Mouse (Mus musculus) urinary bladder, adult 2 months (tissue): Measurements from ENCODE around the gene Wwox. TPM values are rescaled to one million over a fixed set of nuclear protein-coding genes. Genes with fewer than 3 reads are reported as not detected.

Experiments used
- DNase-seq: peaks from one replicate; pipeline ENCODE4 v3.0.0; 2022; ENCODE audit warnings: low spot score
- polyA plus RNA-seq: library from polyadenylated mRNA; depleted of rRNA; stranded (reverse); fragments of >200 nt; gene quantifications from 2 replicates; pipeline ENCODE4 v1.2.3, GENCODE M21; 2012

Wwox gene
- polyA plus RNA-seq, 1 experiment = 7.9 TPM

- no peak for DNase-seq
These were observed 570.7 kb downstream of the Wwox start for GRCm38 (mm10) chr8:115009897-115010768.

GRCm38 (mm10) chr8:115010769-115011073 is 571.3 kb downstream of the Wwox start:
- DNase-seq = no peak

- DNase-seq = no peak
These were observed 580.2 kb downstream of the Wwox start for GRCm38 (mm10) chr8:115019661-115020060.

GRCm38 (mm10) chr8:115021731-115022130 is 582.3 kb downstream of the Wwox start:
- no peak for DNase-seq

- no peak for DNase-seq
These were observed 584.6 kb downstream of the Wwox start for GRCm38 (mm10) chr8:115024062-115024461.

- no peak for DNase-seq
These were observed 586.1 kb downstream of the Wwox start for GRCm38 (mm10) chr8:115025390-115026098.

GRCm38 (mm10) chr8:115026201-115026600 is 586.7 kb downstream of the Wwox start:
- no peak for DNase-seq

- no peak for DNase-seq
These were observed 593.7 kb downstream of the Wwox start for GRCm38 (mm10) chr8:115033194-115033593.

GRCm38 (mm10) chr8:115036016-115036415 is 596.6 kb downstream of the Wwox start:
- DNase-seq = no peak

GRCm38 (mm10) chr8:115038426-115038825 is 599.0 kb downstream of the Wwox start:
- no peak for DNase-seq

GRCm38 (mm10) chr8:115045746-115046145 is 606.3 kb downstream of the Wwox start:
- DNase-seq = no peak

GRCm38 (mm10) chr8:115046496-115046895 is 607.0 kb downstream of the Wwox start:
- DNase-seq = no peak

- DNase-seq = no peak
These were observed 618.9 kb downstream of the Wwox start for GRCm38 (mm10) chr8:115058193-115058835.

- DNase-seq = no peak
These were observed 624.2 kb downstream of the Wwox start for GRCm38 (mm10) chr8:115063623-115064022.

GRCm38 (mm10) chr8:115064691-115065090 is 625.2 kb downstream of the Wwox start:
- DNase-seq = no peak

GRCm38 (mm10) chr8:115065386-115065785 is 625.9 kb downstream of the Wwox start:
- no peak for DNase-seq

- no peak for DNase-seq
These were observed 627.1 kb downstream of the Wwox start for GRCm38 (mm10) chr8:115066550-115067058.

GRCm38 (mm10) chr8:115068723-115069122 is 629.3 kb downstream of the Wwox start:
- no peak for DNase-seq

- DNase-seq = no peak
These were observed 630.8 kb downstream of the Wwox start for GRCm38 (mm10) chr8:115070225-115070624.

GRCm38 (mm10) chr8:115071231-115071630 is 631.8 kb downstream of the Wwox start:
- no peak for DNase-seq

GRCm38 (mm10) chr8:115078296-115078695 is 638.8 kb downstream of the Wwox start:
- DNase-seq = no peak
